Mouse (Mus musculus) C2C12 (cell line): Measurements from ENCODE around the gene Rbbp6. TPM values are rescaled to one million over a fixed set of nuclear protein-coding genes. Genes with fewer than 3 reads are reported as not detected.

Experiments
- H3K27me3 ChIP-seq: one replicate; pipeline ENCODE4 v1.6.1; 2011; ENCODE audit not compliant: control insufficient read depth, insufficient read depth, insufficient read length
- H3K36me3 ChIP-seq: one replicate; pipeline ENCODE4 v1.6.1; 2011; ENCODE audit not compliant: control insufficient read depth, insufficient read depth
- H3K4me3 ChIP-seq: one replicate; pipeline ENCODE4 v1.5.1; 2011; ENCODE audit warnings: mild to moderate bottlenecking, control low read depth; ENCODE audit not compliant: poor library complexity, insufficient read depth, severe bottlenecking
- H3K79me2 ChIP-seq: one replicate; pipeline ENCODE4 v1.6.1; 2011; ENCODE audit not compliant: control insufficient read depth, insufficient read depth
- H3K79me3 ChIP-seq: one replicate; pipeline ENCODE4 v1.6.1; 2011; ENCODE audit warnings: low read depth, control low read depth
- H3ac ChIP-seq: one replicate; pipeline ENCODE3; 2011; ENCODE audit warnings: low read depth; ENCODE audit not compliant: control insufficient read depth, insufficient read length
- CEBPB ChIP-seq: IDR thresholded peaks from one replicate; pipeline ENCODE4 v1.6.1; 2011; ENCODE audit warnings: low read depth, mild to moderate bottlenecking, control low read depth, moderate library complexity
- CTCF ChIP-seq: IDR thresholded peaks from one replicate; pipeline ENCODE4 v1.5.1; 2011; ENCODE audit not compliant: control insufficient read depth, insufficient read depth, insufficient read length
- FOSL1 ChIP-seq: IDR thresholded peaks from one replicate; pipeline ENCODE4 v1.8.0; 2011; ENCODE audit warnings: mild to moderate bottlenecking, low read length; ENCODE audit not compliant: poor library complexity, insufficient read depth, severe bottlenecking
- MAX ChIP-seq: IDR thresholded peaks from one replicate; pipeline ENCODE4 v1.6.1; 2011; ENCODE audit warnings: mild to moderate bottlenecking, control low read depth
- MYOD1 ChIP-seq: IDR thresholded peaks from one replicate; pipeline ENCODE4 v1.6.1; 2011; ENCODE audit warnings: low read depth; ENCODE audit not compliant: control insufficient read depth, insufficient read length
- MYOG ChIP-seq: IDR thresholded peaks from one replicate; pipeline ENCODE4 v1.6.1; 2011; ENCODE audit not compliant: control insufficient read depth, insufficient read length; ENCODE audit errors: extremely low read depth
- USF1 ChIP-seq: IDR thresholded peaks from one replicate; pipeline ENCODE4 v1.6.1; 2011; ENCODE audit warnings: low read depth, mild to moderate bottlenecking, control low read depth, moderate library complexity
- polyA plus RNA-seq: library from polyadenylated mRNA; unstranded; fragments of >200 nt; fragmentation: generic; extraction: Trizol; gene quantifications from one replicate; pipeline ENCODE4 v1.2.1, GENCODE M21; 2012; ENCODE audit warnings: missing spikeins

Gene Rbbp6
- polyA plus RNA-seq, 1 experiment = 13.0 TPM

DNA sequence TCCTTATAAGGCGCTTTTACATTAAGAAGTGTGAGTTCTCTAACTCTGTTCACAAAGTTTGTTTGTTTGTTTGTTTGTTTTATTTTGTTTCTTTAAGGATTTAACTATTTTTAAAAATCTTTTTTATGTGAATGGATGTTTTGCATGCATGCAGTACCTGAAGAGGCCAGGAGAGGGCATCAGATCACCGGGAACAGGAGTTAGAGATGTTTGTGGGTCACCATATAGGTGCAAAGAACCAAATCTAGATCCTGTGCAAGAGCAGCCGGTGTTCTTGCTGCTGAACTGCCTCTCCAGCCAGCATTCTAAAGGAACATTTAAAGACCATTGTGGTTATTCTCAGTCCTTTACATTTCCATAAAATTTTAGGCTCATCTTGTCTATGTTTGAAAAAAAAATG lies 52.1 kb downstream of the Rbbp6 start:
- no peaks in the 10 kb centered on the region for H3K36me3 ChIP-seq
- no peak overlapping the region for H3ac ChIP-seq
- no peak overlapping the region for H3K4me3 ChIP-seq
- TF ChIP-seq MAX (no peak), USF1 (no peak), FOSL1 (no peak), MYOD1 (no peak), CTCF (no peak), CEBPB (no peak), MYOG (no peak)
- H3K79me3 ChIP-seq = no peaks in the 10 kb centered on the region
- H3K27me3 ChIP-seq = peaks cover 12% of the 10 kb centered on the region
- H3K79me2 ChIP-seq = no peaks in the 10 kb centered on the region

DNA sequence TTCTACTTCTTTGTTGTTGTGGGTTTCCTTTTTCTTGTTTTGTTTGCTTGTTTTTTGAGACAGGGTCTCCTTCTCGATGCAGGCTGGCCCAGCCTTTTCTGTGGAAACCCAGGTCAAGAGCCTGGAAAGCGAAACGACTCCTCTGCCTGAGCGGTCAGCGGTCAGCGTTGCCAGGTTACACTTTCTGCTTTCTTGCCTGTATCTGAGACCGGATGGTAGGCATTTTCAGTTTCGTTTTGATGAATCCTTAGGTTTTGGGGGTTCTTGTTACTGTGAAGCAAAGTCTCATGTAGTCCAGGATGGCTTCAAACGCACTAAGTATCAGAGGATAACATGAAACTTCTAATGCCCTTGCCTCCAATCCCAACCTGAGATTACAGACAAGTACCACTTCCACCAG lies 59.6 kb downstream of the Rbbp6 start:
- H3K79me2 ChIP-seq = no peaks in the 10 kb centered on the region
- no peaks in the 10 kb centered on the region for H3K79me3 ChIP-seq
- no peak for TF ChIP-seq FOSL1
- no peak for TF ChIP-seq USF1
- no peak for TF ChIP-seq CEBPB
- no peak for TF ChIP-seq MAX
- no peak for TF ChIP-seq MYOD1
- TF ChIP-seq MYOG = no peak
- no peak for TF ChIP-seq CTCF
- no peak overlapping the region for H3K4me3 ChIP-seq
- H3K27me3 ChIP-seq = no peaks in the 10 kb centered on the region
- no peak overlapping the region for H3ac ChIP-seq
- H3K36me3 ChIP-seq = no peaks in the 10 kb centered on the region

GRCm38 (mm10) chr7:123030295-123030694 lies 64.8 kb downstream of the Rbbp6 start:
- no peaks in the 10 kb centered on the region for H3K79me2 ChIP-seq
- H3K79me3 ChIP-seq = no peaks in the 10 kb centered on the region
- no peak for TF ChIP-seq MYOG
- TF ChIP-seq CTCF = no peak
- no peak for TF ChIP-seq USF1
- H3K4me3 ChIP-seq = no peak overlapping the region
- no peaks in the 10 kb centered on the region for H3K27me3 ChIP-seq
- H3K36me3 ChIP-seq = no peaks in the 10 kb centered on the region
- H3ac ChIP-seq = no peak overlapping the region

DNA sequence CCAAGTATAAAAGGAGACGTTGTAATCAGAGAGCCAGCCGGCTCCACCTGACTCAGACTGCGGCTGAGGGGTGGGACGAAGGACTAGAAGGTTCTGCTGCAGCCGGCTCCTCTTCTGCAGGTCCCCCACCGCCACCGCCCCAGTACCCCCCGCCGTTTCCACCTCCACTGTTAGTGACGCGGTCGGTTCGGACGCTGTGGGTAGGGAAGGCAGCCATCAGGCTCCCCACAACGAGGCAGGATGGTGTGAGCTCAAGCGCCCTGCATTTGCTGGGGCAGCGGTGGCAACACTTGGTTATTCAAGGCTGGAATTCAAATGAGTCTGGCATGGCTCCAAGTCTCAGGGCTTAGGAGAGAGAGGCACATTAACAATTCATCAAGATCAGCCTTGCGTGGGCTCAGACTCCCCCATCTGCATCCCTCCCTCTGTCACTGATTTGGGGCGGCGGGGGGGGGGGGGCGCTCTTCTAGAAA lies 65.3 kb downstream of the Rbbp6 start:
- no peaks in the 10 kb centered on the region for H3K79me2 ChIP-seq
- no peak overlapping the region for H3ac ChIP-seq
- H3K79me3 ChIP-seq = no peaks in the 10 kb centered on the region
- H3K27me3 ChIP-seq = no peaks in the 10 kb centered on the region
- no peak for TF ChIP-seq MYOG
- TF ChIP-seq USF1 = no peak
- TF ChIP-seq CEBPB = no peak
- no peak for TF ChIP-seq FOSL1
- TF ChIP-seq MYOD1 = no peak
- TF ChIP-seq CTCF = no peak
- TF ChIP-seq MAX = no peak
- H3K4me3 ChIP-seq = no peak overlapping the region
- H3K36me3 ChIP-seq = no peaks in the 10 kb centered on the region

- Histone ChIP-seq H3K79me3 (no peaks in the 10 kb centered on the region), H3K27me3 (no peaks in the 10 kb centered on the region), H3K36me3 (no peaks in the 10 kb centered on the region), H3K79me2 (no peaks in the 10 kb centered on the region), H3K4me3 (no peak overlapping the region), H3ac (no peak overlapping the region)
- TF ChIP-seq FOSL1 = no peak
- TF ChIP-seq CTCF = no peak
- no peak for TF ChIP-seq CEBPB
- no peak for TF ChIP-seq MYOD1
- no peak for TF ChIP-seq MYOG
- TF ChIP-seq USF1 = no peak
- no peak for TF ChIP-seq MAX
These were observed 65.8 kb downstream of the Rbbp6 start for GRCm38 (mm10) chr7:123031211-123031743.

GRCm38 (mm10) chr7:123035314-123035713 lies 69.8 kb downstream of the Rbbp6 start:
- no peak for TF ChIP-seq CEBPB
- no peak for TF ChIP-seq CTCF
- TF ChIP-seq MYOD1 = no peak
- TF ChIP-seq MYOG = no peak
- no peak for TF ChIP-seq MAX
- no peak for TF ChIP-seq FOSL1
- TF ChIP-seq USF1 = no peak
- Histone ChIP-seq H3K79me3 (no peaks in the 10 kb centered on the region), H3K4me3 (no peak overlapping the region), H3K79me2 (no peaks in the 10 kb centered on the region), H3K36me3 (no peaks in the 10 kb centered on the region), H3ac (no peak overlapping the region), H3K27me3 (no peaks in the 10 kb centered on the region)
